Mouse (Mus musculus) liver, postnatal 0 days (tissue): ENCODE measurements around the gene Slc25a17.

Source experiments
- CTCF ChIP-seq: sonication (generic); IDR thresholded peaks from 2 replicates; pipeline ENCODE4 v1.5.1; 2016; ENCODE audit warnings: antibody characterized with exemption, low read depth
- EP300 ChIP-seq: IDR thresholded peaks from 2 replicates; pipeline ENCODE4 v1.6.1; 2016; ENCODE audit warnings: antibody characterized with exemption, low read depth, mild to moderate bottlenecking

DNA sequence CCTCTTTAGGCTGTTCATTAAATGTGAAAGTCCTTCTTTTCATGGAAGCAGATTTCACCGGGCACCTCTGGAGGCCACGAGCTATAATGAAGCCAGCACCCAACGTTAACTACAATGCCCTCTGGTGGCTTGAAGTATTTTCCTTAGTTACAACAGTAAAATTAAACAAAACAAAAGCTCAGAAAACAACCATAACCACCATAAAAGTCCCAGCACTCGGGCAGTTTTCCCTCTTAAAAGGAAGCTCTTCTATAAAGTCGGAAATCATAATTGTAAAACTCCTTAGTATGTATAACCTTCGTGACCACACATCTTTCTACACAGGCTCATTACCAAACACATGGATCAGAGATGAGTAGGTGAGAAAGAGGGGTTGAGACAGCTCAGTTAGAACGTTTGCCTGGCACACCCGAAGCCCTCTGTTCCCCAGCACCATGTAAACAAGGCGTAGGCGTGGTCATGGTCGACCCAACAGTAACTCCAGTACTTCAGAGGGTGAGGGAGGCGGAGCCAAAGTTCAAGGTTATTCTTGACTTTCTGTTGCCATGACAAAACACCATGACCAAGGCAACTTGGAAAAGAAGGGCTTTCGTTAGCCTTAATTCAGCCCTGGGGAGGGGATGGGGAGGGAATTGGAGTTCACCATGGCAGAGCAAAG is 58.3 kb downstream of the Slc25a17 start:
- TF ChIP-seq CTCF (peak; percentile 50), EP300 (no peak)
